Mouse (Mus musculus) neutrophil, adult 83 days (primary cell): ENCODE measurements around the gene Pmis2. TPM values are rescaled to one million over a fixed set of nuclear protein-coding genes. Genes with fewer than 3 reads are reported as not detected.

ENCODE experiments used
- total RNA-seq, 2 experiments: library from RNA; stranded (reverse); gene quantifications; one replicate each; pipeline ENCODE4 v1.2.4; 2023

Gene Pmis2
- not detected for total RNA-seq

DNA sequence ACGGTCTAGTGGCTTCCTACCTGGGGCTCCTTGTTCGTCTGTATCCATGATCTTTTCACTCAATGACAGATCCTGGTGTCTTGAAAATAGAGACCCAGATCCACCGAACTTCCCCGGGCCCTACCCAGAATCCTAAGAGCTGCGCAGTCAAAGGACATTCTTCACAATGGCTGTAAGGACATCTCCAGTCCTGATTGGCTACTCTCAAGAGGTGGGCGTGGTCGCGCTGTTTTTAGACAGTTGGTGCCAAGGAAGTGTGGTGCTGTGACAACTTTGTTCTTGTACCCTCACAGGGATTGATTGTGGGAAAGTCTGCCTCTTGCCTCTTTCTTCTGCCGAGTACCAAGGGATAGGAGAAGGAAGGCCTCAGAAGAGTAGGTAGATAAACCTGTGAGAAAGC, at the start of gene Pmis2:
Gene Pmis2 (minus strand): TSS at position 126 of the 400 bp plus-strand sequence.

DNA sequence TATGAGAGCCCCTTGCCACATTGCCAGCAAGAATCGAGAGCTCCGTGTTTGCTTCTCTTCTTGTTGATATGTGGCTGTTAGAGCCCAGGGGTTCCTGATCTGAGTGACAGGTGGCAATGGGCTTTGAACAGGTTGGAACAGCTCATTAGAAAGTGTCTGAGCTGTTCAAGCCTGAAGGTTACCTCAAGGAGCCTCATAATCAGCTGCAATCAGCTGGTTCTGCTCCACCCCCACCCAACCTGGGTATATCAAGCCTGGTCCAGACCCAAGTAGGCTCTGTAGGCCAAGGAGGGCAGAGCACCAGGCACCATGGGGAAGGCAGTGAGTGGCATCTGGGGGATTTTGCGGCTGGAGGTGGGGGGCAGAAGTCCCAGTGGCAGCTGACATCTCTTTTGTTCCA, 40.5 kb upstream of the Pmis2 start, which contains the start of gene Atp4a:
Gene Atp4a (plus strand): TSS at position 268 of the 400 bp plus-strand sequence.

DNA sequence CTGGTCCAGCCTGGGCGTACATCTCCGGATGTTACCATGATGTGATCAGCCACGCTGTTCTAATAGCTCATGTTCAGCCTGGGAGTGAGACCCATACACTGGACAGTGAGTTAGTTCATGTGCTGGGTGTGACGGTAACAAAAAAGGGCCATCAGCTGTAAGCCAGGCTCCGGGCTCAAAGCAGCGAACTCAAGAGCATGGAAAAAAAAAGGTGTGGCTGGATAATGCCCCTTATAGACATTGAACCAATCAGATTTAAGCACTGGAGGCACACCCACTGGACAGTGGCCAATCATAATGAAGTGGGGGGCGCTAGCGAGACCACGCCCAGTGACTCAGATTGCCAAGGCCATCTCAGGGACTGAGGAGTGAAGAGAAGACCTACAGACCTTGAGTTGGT, 27.2 kb upstream of the Pmis2 start, which contains the start of gene 2200002J24Rik:
Gene 2200002J24Rik (plus strand): TSS at position 338 of the 400 bp plus-strand sequence.

DNA sequence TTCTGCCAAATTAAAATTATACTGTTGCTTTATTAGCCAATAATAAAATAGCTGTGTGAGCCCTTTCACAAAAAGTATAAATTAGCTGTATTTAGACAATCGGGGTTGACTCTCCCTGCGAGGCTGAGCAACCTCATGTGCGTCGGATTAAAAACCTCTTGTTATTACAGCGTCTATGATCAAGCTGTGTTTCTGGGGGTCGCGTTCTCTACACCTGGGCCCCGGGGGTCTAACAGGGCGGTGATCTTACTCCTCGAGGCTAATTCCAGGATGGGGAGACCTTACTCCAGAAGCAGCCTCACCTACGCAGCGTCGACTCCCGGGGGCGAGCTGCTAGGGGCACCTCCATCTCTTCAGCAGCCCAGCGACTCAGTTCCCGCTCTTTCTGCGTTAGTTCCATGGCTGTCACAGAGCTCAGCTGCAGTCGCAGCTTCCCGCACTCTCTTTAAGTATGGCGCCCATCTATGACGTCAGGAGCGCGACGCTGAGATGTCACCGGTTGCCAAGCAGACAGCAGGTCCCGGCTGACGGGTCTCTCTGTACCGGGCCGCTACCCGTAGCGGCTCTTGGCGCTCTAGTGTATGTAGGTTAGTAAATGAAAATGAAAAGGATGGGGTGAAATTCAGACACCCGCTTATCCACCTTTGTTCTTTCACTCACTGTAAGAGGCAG, 6.7 kb downstream of the Pmis2 start, which contains the start of gene Haus5:
Gene Haus5 (minus strand): TSS at position 466 of the 672 bp plus-strand sequence.

DNA sequence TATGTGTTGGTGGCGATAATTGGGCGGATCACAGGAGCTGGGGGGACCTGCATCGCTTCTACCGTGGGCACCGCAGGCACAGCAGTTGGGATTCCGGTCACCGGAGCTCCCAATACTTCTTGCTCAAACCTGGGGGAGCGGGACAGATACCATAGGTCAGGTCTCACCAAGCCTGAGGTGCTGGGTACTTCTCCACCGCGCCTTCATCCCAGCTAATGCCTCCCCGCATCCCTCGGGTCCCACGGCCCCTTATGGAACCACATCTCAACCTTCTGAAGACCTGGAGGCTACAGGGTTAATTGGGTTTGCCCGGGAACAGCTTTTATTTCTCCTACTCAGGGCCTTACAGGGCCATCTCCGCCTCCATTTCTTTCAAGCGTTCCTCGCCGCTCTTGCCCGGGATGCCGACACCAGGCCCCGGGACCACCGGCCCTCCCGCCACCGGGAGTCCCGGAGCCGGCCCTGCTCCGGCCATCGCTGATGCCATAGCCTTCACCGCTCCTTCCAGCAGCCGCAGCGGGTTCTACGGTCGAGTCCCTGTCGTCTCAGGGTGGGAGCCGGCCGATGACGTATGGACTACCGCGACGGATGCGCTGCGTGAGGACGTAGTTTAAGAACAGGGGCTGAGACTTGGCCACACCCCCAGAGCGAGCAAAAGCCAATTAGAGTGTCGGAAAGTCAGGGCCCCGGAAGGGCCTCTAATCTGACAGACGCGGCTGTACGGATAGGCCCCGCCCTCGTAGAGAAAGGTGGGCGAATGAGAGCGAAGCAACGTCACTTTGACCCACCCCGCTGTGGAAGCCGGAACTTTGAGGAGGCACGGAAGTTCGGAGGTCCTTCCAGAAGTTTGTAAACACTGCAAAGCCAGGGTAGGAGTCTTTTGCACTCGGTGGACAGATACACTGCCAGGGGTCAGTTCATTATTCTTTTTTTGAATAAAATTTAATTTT, 21.5 kb downstream of the Pmis2 start, which contains the start of gene Rbm42:
Gene Rbm42 (minus strand): TSS at position 727 of the 950 bp plus-strand sequence.

DNA sequence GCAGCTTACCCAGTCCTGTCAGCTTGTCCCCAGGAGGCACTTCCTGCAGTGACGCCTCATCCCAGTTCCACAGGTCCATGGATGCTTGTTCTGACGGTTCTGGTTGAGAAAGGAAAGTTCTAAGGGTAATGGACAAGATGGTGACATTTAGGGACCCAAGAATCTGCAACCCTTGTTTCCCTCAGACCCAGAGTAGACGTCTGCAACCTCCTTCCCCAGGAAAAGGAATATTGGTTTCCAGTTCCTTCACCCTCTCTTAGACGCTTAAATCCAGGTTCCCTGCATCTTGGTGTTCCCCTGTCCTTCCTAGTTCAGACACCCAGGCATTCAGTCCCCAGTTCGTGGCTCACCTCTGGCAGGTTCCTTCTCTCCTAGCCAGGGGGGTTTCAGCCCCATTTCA, 35.7 kb downstream of the Pmis2 start, which contains the start of gene Etv2:
Gene Etv2 (minus strand): TSS at position 101 of the 400 bp plus-strand sequence.

DNA sequence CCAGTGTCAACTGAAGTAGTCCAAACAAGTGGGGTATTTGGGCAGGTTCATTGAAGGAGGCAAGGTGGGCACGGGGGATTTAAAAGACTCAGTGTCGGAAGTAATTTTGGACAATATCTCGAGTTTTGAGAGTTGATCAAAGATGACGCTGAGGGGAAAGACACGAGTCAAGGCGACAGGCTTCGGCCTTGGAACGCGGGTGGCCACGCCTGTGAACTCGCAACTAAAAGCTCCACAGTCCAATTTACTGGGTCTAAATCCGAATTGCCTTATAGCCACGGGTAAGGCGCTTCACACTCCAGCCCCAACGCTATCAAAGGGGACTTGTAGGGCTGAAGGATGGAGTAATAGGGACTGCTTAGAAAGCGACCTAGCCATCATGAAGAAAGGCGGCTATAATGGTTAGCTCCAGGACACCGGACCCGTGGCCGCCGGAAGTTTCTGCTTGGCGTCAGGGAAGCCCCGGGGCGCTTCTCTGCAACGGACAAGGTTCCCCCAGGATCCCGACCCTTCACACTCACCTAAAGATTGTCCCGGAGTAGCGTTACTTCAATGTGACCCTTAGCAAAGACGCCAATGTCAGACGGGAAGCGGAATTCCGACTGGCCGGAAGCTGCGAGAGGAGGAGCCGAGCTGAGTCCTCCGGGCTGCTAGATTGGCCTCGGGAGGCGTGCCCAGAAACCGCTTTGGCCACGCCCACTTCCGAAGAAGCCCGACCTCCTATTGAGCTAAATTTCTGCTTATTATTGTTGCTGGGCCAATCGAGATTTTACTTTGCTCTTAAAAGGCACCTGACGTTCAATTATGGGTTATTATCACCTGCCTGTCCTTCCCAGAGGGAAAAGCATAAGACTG, 45.6 kb downstream of the Pmis2 start, which contains the start of gene Cox6b1:
Gene Cox6b1 (minus strand): TSS at position 622 of the 855 bp plus-strand sequence.

Other genes starting within 250 kb of the Pmis2 start
- 10 to 100 TPM; 61.7 to 67.0 TPM for gene Nfkbid, start 249.9 kb downstream of the Pmis2 start, total RNA-seq
- under 1 TPM in 1 of 2 experiments, not detected in 1; 0.35 TPM for gene Aplp1, start 226.1 kb downstream of the Pmis2 start, total RNA-seq
- gene Kirrel2, start 213.9 kb downstream of the Pmis2 start, total RNA-seq = not detected
- not detected for gene Nphs1, start 213.3 kb downstream of the Pmis2 start, total RNA-seq
- not detected for gene Prodh2, start 178.0 kb downstream of the Pmis2 start, total RNA-seq
- 10 to 100 TPM; 17.6 to 19.1 TPM for gene Arhgap33, start 136.5 kb downstream of the Pmis2 start, total RNA-seq
- 1 to 10 TPM; 5.0 to 5.5 TPM for gene Hspb6, start 119.4 kb downstream of the Pmis2 start, total RNA-seq
- gene Proser3, start 119.3 kb downstream of the Pmis2 start, total RNA-seq = 1 to 10 TPM; 4.4 to 5.1 TPM
- gene Lin37, start 111.8 kb downstream of the Pmis2 start, total RNA-seq = 10 to 100 TPM; 24.1 to 36.0 TPM
- gene U2af1l4, start 108.3 kb downstream of the Pmis2 start, total RNA-seq = 10 to 100 TPM; 36.6 to 41.9 TPM
- 1 to 10 TPM; 4.6 to 5.6 TPM for gene Gm49396, start 108.3 kb downstream of the Pmis2 start, total RNA-seq
- 100 to 1,000 TPM; 117 to 126 TPM for gene Psenen, start 108.0 kb downstream of the Pmis2 start, total RNA-seq
- gene Igflr1, start 106.2 kb downstream of the Pmis2 start, total RNA-seq = 1 to 10 TPM; 2.3 to 4.4 TPM
- 10 to 100 TPM; 51.8 to 52.4 TPM for gene Kmt2b, start 82.9 kb downstream of the Pmis2 start, total RNA-seq
- under 1 TPM in 1 of 2 experiments, not detected in 1; 0.44 TPM for gene Zbtb32, start 72.7 kb downstream of the Pmis2 start, total RNA-seq
- under 1 TPM in 1 of 2 experiments, not detected in 1; 0.29 TPM for gene Upk1a, start 58.8 kb downstream of the Pmis2 start, total RNA-seq
- gene Cox6b1, start 45.5 kb downstream of the Pmis2 start, total RNA-seq = 100 to 1,000 TPM; 236 to 278 TPM
- not detected for gene Etv2, start 35.8 kb downstream of the Pmis2 start, total RNA-seq
- 10 to 100 TPM; 73.6 to 73.7 TPM for gene Rbm42, start 21.3 kb downstream of the Pmis2 start, total RNA-seq
- gene Haus5, start 6.6 kb downstream of the Pmis2 start, total RNA-seq = 10 to 100 TPM; 19.2 to 25.8 TPM
- gene 2200002J24Rik, start 27.3 kb upstream of the Pmis2 start, total RNA-seq = not detected
- gene Atp4a, start 40.6 kb upstream of the Pmis2 start, total RNA-seq = under 1 TPM in 1 of 2 experiments, not detected in 1; 0.99 TPM
- gene Tmem147, start 57.9 kb upstream of the Pmis2 start, total RNA-seq = 10 to 100 TPM; 35.2 to 35.7 TPM
- gene Gapdhs, start 72.1 kb upstream of the Pmis2 start, total RNA-seq = not detected
- 1 to 10 TPM; 1.3 to 2.7 TPM for gene Sbsn, start 79.9 kb upstream of the Pmis2 start, total RNA-seq
- 1 to 10 TPM; 2.8 to 4.5 TPM for gene Dmkn, start 92.2 kb upstream of the Pmis2 start, total RNA-seq
- not detected for gene Krtdap, start 116.3 kb upstream of the Pmis2 start, total RNA-seq
- gene Ffar2, start 152.2 kb upstream of the Pmis2 start, total RNA-seq = 10 to 100 TPM; 41.2 to 51.1 TPM
- not detected for gene Ffar3, start 184.6 kb upstream of the Pmis2 start, total RNA-seq
- gene Ffar1, start 190.0 kb upstream of the Pmis2 start, total RNA-seq = not detected
- 1 to 10 TPM; 2.2 to 3.4 TPM for gene Cd22, start 208.7 kb upstream of the Pmis2 start, total RNA-seq
- gene Mag, start 243.3 kb upstream of the Pmis2 start, total RNA-seq = 1 to 10 TPM; 1.3 to 1.6 TPM